Mouse (Mus musculus) induced T-regulatory cell, adult 2 months (primary cell): Measurements from ENCODE around the gene 2410004B18Rik.
"Not testable (repeated sequence)": the region's sequence is repeated elsewhere in the genome, so short reads cannot be mapped to it uniquely, and the experiment has no call there.

Experiments
- DNase-seq: peaks from one replicate; pipeline ENCODE4 v3.0.0-alpha.2; 2012; ENCODE audit warnings: low read depth

2410004B18Rik gene

DNA sequence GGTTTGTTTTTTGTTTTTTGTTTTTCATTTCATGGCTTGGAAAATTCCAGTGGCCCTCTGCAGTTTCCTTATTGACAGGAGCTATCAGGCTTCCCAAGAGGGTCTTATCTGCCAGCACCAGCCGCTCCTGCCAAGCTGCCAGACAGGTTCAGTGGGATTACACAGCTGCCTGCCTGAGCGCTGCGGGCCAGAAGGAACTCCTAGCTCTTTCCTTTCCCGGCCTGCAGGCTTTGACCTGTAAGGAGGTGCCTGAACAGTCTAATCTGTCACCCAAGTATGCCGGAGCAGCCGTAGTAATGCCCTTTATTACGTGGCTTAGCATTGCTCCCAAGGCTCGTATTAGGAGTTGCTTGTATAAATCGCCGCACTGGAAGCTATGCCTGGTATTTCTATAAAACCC lies 26.7 kb downstream of the 2410004B18Rik start:
- DNase-seq = no peak

DNA sequence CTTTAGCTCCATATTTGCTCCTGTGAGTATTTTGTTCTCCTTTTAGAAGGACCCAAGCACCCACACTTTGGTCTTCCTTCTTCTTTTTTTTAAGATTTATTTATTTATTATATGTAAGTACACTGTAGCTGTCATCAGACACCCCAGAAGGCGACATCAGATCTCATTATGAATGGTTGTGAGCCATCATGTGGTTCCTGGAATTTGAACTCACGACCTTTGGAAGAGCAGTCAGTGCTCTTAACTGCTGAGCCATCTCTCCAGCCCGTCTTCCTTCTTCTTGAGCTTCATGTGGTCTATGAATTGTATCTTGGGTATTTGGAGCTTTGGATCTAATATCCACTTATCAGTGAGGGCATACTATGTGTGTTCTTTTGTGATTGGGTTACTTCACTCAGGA lies 27.8 kb downstream of the 2410004B18Rik start:
- DNase-seq = not testable (repeated sequence)

DNA sequence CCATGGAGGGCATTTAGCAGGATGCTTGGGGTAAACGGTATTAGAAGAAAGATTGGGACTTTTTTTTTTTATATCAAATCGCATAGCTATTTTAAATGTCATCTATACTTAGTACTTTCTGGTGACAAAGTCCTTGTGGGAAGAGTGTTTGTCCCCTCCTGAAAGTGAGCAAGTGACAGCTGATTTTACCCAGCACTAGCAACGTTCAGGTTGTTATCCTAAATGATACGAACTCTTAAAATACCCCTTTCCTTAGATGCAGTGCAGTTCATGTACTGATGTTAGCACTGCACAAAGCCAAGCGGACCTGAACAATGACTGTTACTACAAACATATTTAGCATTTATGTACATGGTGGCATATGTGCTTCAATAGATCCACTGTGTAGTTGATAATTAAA lies 29.0 kb downstream of the 2410004B18Rik start:
- DNase-seq = no peak

- no peak for DNase-seq
Measured at GRCm38 (mm10) chr3:145969031-145969501, 31.3 kb downstream of the 2410004B18Rik start.

DNA sequence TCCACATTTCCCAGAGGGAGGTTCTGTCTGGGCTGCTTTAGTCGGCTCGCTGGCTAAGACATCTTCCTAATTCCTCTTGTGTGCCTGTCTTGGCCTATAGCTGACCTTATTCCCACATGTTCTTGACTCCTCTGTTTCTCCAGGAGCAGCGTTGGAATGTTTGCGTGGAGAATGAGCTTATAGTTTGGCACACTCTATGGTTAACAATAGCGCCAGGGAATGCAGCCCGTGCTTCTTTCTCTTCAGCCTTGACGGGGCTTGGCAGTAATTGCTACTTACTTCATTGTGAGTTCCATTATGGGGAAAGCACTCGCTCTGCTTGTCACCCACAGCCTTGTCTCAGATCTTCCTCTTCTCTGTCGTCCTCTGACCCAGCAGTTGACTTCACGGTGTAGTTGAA lies 33.7 kb downstream of the 2410004B18Rik start:
- DNase-seq = no peak

DNA sequence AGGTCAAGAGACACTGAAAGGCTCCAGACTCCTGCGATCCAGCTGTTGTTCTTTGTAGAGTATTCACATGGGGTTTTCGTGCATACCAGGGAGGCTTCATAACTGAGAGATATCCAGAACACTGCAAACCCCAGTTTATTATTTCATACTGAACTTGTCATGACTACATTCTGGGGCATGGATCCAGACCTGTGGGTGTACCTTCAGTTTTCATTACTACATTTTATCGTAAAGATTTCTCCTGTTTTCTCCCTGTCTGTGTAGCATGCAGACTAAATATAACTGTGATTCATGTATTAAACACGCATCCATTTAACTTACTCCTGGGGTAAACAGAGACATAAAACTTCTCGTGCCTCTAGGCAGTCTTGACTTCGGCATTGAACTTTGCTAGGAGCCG lies 37.2 kb downstream of the 2410004B18Rik start:
- DNase-seq = no peak

- DNase-seq = no peak
Measured at GRCm38 (mm10) chr3:145985333-145985925, 47.6 kb downstream of the 2410004B18Rik start.

DNA sequence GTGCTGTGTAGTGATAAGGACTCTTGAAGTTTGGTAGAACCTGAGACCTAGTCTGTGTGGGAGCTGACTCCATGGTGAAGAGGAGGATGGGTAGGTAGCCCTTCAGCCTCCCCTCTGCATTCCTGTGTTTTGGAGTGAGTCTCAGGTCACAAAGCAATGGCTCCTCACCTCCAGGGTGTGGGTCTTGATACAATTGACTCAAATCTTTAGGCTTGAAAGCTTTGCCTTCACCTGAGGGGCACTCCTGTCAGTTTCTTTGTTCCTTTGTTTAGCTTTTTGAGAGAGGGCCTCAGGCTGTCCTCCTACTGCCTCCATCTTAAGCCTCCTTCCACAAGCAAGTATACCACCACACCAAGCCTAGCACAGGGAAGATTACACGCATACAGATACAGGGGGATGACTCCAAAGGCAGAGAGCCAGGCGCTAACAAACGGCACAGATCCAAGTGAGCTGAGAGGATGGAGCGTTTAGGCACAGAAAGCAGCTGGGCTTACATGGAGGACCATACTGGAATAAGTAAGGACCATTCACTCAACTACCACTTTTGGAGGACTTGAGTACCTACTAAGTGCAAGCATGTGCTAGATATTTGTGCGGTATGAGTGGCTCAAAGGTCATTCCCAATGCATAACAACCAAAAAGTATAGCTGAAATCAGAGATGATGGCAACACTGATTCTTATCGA lies 48.6 kb downstream of the 2410004B18Rik start:
- DNase-seq = no peak

GRCm38 (mm10) chr3:145987268-145987969 lies 49.6 kb downstream of the 2410004B18Rik start, which contains the start of gene Syde2:
Gene Syde2, plus strand, starts transcription at chr3:145987870.
- peak; percentile 39 for DNase-seq

- DNase-seq = peak; percentile 20
Measured at GRCm38 (mm10) chr3:145987970-145988683, 50.3 kb downstream of the 2410004B18Rik start.

DNA sequence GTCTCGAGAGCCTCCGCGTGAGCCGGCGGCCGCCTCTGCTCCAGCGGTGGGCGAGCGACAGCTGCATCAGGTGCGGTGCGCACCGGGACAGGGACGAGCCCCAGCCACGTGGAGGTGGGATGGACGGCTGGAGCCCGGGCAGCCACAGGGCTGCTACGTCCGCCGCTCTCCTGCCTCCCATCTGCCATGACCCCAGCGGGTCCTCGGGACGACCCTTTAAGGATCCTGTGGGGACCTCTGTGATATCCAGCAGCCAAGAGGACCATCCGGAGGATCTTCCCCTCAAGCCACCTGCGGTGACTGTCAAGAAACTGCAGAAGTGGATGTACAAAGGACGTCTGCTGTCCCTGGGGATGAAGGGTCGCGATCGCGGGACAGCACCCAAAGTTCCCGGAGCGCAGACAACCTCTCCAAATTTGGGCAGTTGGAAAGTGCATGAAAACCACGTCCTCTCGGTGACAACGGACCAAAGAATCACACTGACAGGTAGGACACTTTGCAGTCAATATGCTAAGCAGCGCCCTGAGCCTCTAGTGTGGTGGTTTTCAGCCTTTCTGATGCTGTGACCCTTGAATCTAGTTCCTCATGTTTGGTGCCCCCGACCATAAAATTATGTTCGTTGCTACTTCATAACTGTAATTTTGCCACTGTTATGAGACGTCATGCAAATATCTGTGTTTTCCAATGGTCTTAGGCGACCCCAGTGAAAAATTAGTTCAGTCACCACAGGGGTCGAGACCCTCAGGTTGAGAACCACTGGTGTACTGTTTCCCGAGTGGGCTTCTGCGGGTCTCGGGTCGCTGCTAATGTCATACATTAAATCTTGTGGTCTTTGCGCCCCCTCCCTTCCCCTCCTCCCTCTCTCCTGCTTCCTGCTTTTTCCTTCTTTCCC lies 51.1 kb downstream of the 2410004B18Rik start:
- DNase-seq = no peak

- DNase-seq = no peak
Measured at GRCm38 (mm10) chr3:145989576-145990081, 51.8 kb downstream of the 2410004B18Rik start.

DNA sequence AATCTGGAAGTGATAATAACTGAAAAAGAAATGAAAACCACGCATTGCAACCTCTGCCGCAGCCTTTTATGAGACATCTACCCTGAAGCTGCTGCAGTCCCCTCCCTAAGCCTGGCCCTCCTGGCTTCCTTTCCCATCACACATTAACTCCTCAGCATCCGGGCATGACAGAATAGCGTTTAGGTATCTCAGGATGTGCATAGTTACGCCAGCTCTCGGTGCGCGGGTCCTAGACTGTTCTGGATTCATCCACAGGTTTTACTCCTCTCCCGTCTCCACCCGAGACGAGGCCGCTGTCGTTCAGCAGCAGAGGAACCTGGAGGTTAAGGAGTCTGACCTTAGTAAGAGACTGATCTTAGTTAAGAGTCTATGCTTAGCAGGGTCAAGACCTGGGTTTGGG lies 53.3 kb downstream of the 2410004B18Rik start:
- DNase-seq = no peak

DNA sequence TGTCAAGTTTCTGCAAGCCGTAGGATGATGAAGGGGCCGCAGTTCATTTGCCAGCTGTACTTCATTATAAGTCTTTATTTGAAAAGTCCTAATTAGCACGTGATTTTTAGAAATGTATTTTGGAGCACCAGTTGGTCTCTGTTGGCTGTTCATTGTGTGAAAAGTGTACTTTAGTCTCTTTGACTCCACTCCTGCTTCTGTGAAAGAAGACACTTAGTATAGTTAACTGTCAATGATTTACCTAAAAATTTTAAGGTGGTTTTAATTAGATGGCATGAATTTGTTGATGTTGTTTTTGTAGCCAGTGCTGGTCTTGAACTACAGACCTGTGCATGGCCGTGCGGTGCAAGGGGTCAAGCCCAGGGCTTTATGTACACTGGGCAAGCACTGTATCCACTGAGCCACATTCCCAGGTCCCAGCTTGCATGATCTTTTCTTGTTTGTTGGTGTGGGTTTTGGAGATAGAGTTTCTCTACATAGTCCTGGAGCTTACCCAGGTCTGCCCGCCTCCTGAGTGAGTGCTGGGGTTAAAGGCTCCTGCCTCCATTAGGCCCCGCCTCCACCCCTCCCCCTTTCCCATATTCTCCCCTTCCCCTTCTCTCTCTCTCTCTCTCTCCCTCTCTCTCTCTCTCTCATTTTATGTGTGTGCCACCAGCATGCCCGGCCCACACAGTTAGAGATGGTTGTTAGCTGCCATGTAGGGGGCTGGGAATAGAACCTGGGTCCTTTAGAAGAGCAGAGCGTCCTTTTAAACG lies 54.3 kb downstream of the 2410004B18Rik start:
- DNase-seq = no peak

GRCm38 (mm10) chr3:145992796-145993195 lies 55.0 kb downstream of the 2410004B18Rik start:
- no peak for DNase-seq

- no peak for DNase-seq
Measured at GRCm38 (mm10) chr3:145993481-145994201, 55.8 kb downstream of the 2410004B18Rik start.
